In genomic region chr19:23759322-23759945, GRCm38 (mm10) we compare ENCODE assay signal across 8 mouse cellular contexts. TPM values are rescaled to one million over a fixed set of nuclear protein-coding genes. Genes with fewer than 3 reads are reported as not detected.
DNase-seq lines count a peak whose midpoint lies in the region; ATAC-seq lines count a peak whose summit lies in the region.

No protein-coding gene starts in this region.

- WGBS in kidney, embryonic 14.5 days, result 3% methylated on average over 17 of the region's 17 CpGs
- WGBS in forebrain, embryonic 13.5 days, result 2% methylated on average over 17 of the region's 17 CpGs
- 3% methylated on average over 17 of the region's 17 CpGs for WGBS in intestine, embryonic 15.5 days
- under 1% methylated on average over 15 of the region's 17 CpGs for WGBS in macrophage (ENCODE audit: missing documents)

- H3K79me2 ChIP-seq in macrophage (ENCODE audit: inconsistent target), result peaks cover 20% of the 10 kb centered on the region; the same call in 1 of the 2 replicates

- peak overlapping the region; percentile 82 for H3K4me2 ChIP-seq in kidney, embryonic 14.5 days (replicated peaks; ENCODE audit: low read depth, low read length)
- peak overlapping the region; percentile 77 for H3K4me2 ChIP-seq in forebrain, embryonic 13.5 days
- peak overlapping the region; percentile 95 for H3K4me2 ChIP-seq in intestine, embryonic 15.5 days (replicated peaks)

- H3K4me3 ChIP-seq in kidney, embryonic 14.5 days (ENCODE audit: low read length), result peak overlapping the region; percentile 75
- H3K4me3 ChIP-seq in forebrain, embryonic 13.5 days, result peak overlapping the region; percentile 69
- H3K4me3 ChIP-seq in intestine, embryonic 15.5 days (replicated peaks), result peak overlapping the region; percentile 72
- peak overlapping the region; percentile 49 for H3K4me3 ChIP-seq in macrophage (ENCODE audit: inconsistent target)

- H3K9ac ChIP-seq in kidney, embryonic 14.5 days (ENCODE audit: low read depth, low read length), result peak overlapping the region; percentile 71; the same call in 1 of the 2 replicates
- H3K9ac ChIP-seq in forebrain, embryonic 13.5 days, result peak overlapping the region; percentile 83
- peak overlapping the region; percentile 76 for H3K9ac ChIP-seq in intestine, embryonic 15.5 days

- DNase-seq in kidney, adult 11 months, result no peak
- DNase-seq in ZHBTc4 (ENCODE audit: low read depth, low spot score), result peak; percentile 12
- peak; percentile 35 for DNase-seq in testis, postnatal 10 days (ENCODE audit: low spot score)

- no peak overlapping the region for H3K27ac ChIP-seq in kidney, embryonic 14.5 days (ENCODE audit: low read depth, low read length)
- peak overlapping the region; percentile 95 for H3K27ac ChIP-seq in forebrain, embryonic 13.5 days
- H3K27ac ChIP-seq in intestine, embryonic 15.5 days, result no peak overlapping the region
- peak overlapping the region; percentile 29 for H3K27ac ChIP-seq in macrophage

- no peaks in the 10 kb centered on the region for H3K36me3 ChIP-seq in kidney, embryonic 14.5 days (ENCODE audit: control insufficient read depth, insufficient read depth, low read length)
- H3K36me3 ChIP-seq in forebrain, embryonic 13.5 days (ENCODE audit: poor library complexity, severe bottlenecking), result no peaks in the 10 kb centered on the region
- H3K36me3 ChIP-seq in intestine, embryonic 15.5 days, result no peaks in the 10 kb centered on the region
- H3K36me3 ChIP-seq in macrophage (ENCODE audit: inconsistent target), result no peaks in the 10 kb centered on the region

- H3K4me1 ChIP-seq in kidney, embryonic 14.5 days (ENCODE audit: control insufficient read depth, insufficient read depth, low read length), result no peaks in the 10 kb centered on the region
- H3K4me1 ChIP-seq in forebrain, embryonic 13.5 days, result peaks cover 28% of the 10 kb centered on the region
- peaks cover 6% of the 10 kb centered on the region for H3K4me1 ChIP-seq in intestine, embryonic 15.5 days (replicated peaks)

- ATAC-seq in kidney, embryonic 14.5 days (ENCODE audit: low FRiP score, low TSS enrichment), result no peak
- ATAC-seq in forebrain, embryonic 13.5 days, result no peak
- ATAC-seq in intestine, embryonic 15.5 days, result no peak
- ATAC-seq in erythroblast, adult 5-6 weeks (replicated peaks; ENCODE audit: low FRiP score, poor library complexity, severe bottlenecking), result no peak

- H3K9me3 ChIP-seq in kidney, embryonic 14.5 days (ENCODE audit: control insufficient read depth, low read length), result no peaks in the 10 kb centered on the region
- H3K9me3 ChIP-seq in forebrain, embryonic 13.5 days (replicated peaks), result no peaks in the 10 kb centered on the region
- H3K9me3 ChIP-seq in intestine, embryonic 15.5 days, result no peaks in the 10 kb centered on the region

- H3K27me3 ChIP-seq in kidney, embryonic 14.5 days (ENCODE audit: control insufficient read depth, insufficient read depth, low read length), result peaks cover 4% of the 10 kb centered on the region; the same call in 1 of the 2 replicates
- peaks cover 4% of the 10 kb centered on the region for H3K27me3 ChIP-seq in forebrain, embryonic 13.5 days
- H3K27me3 ChIP-seq in intestine, embryonic 15.5 days (replicated peaks), result peaks cover 13% of the 10 kb centered on the region

RNA-seq across cellular contexts. Expression of gene Apba1, which starts 0.7 kb away (rescaled TPM):
- polyA plus RNA-seq in kidney, embryonic 14.5 days (2014; fragmentation: Nextera tagmentation; extraction: Ambion mirVana), result 0.46 and 0.79 TPM in 2 replicates
- polyA plus RNA-seq in forebrain, embryonic 13.5 days (2015; fragmentation: Nextera tagmentation; extraction: Ambion mirVana), result 2.2 and 2.9 TPM in 2 replicates
- 0.73 and 0.76 TPM in 2 replicates for polyA plus RNA-seq in intestine, embryonic 15.5 days (2015; fragmentation: Nextera tagmentation; extraction: Ambion mirVana)
- total RNA-seq in macrophage (2018; cell fraction: chromatin; rRNA removed), result 10 to 100 TPM in 22 of 26 experiments, 1 to 10 TPM in 4; 2.2 to 18.6 (median 12.6) TPM
- 10 to 100 TPM; 14.6 to 33.4 (median 21.3) TPM for total RNA-seq in macrophage (2018; cell fraction: cytosol; rRNA removed)
- total RNA-seq in macrophage (2018; cell fraction: nucleus; rRNA removed), result 10 to 100 TPM in 24 of 26 experiments, 1 to 10 TPM in 2; 4.1 to 34.3 (median 18.9) TPM
- polyA plus RNA-seq in macrophage (2018), result 5.8 to 14.4 TPM (median 8.7 TPM) in 3 replicates
- 1.2 and 2.5 TPM in 2 replicates for total RNA-seq in erythroblast, adult 5-6 weeks (2015; ENCODE audit: low replicate concordance)
- total RNA-seq in erythroblast, adult 5-6 weeks (2017; ENCODE audit: low replicate concordance), result 1.4 and 2.0 TPM in 2 replicates

Comparison
In these comparisons a context has a peak if more than half of its experiments do, and no peak if none do; other contexts are left out.
1. H3K27ac ChIP-seq: peak in forebrain, embryonic 13.5 days (single experiment) and macrophage (single experiment); none in kidney, embryonic 14.5 days (single experiment) and intestine, embryonic 15.5 days (single experiment).
2. Peak in every context shown above with its lines, with median percentiles within 50 percentile points of each other: H3K4me2 ChIP-seq, H3K4me3 ChIP-seq and H3K9ac ChIP-seq.